Mouse (Mus musculus) bone marrow macrophage, adult 2 months (primary cell): ENCODE measurements around the gene Phyhipl. TPM values are rescaled to one million over a fixed set of nuclear protein-coding genes. Genes with fewer than 3 reads are reported as not detected.

Experiments used
- H3K27ac ChIP-seq: 2 replicates; pipeline ENCODE4 v1.5.1; 2012; ENCODE audit warnings: low read depth, low read length; ENCODE audit not compliant: insufficient read depth
- H3K4me1 ChIP-seq: 2 replicates; pipeline ENCODE4 v1.6.1; 2012; ENCODE audit warnings: low read length; ENCODE audit not compliant: control insufficient read depth, insufficient read depth
- H3K4me3 ChIP-seq: 2 replicates; pipeline ENCODE4 v1.5.1; 2012; ENCODE audit warnings: mild to moderate bottlenecking, low read length, moderate library complexity; ENCODE audit not compliant: insufficient read depth
- CTCF ChIP-seq: IDR thresholded peaks from 2 replicates; pipeline ENCODE4 v1.5.1; 2012; ENCODE audit warnings: low read depth, mild to moderate bottlenecking, low read length, moderate library complexity
- POLR2A ChIP-seq: IDR thresholded peaks from 2 replicates; pipeline ENCODE4 v1.6.1; 2012; ENCODE audit warnings: mild to moderate bottlenecking, low read depth, low read length, borderline replicate concordance
- polyA plus RNA-seq: library from polyadenylated mRNA; stranded (reverse); fragments of >200 nt; gene quantifications from 2 replicates; pipeline ENCODE4 v1.2.4, GENCODE M21; 2012; ENCODE audit not compliant: missing spikeins, insufficient read depth, insufficient read length

Gene Phyhipl
- polyA plus RNA-seq, 1 experiment = not detected

DNA sequence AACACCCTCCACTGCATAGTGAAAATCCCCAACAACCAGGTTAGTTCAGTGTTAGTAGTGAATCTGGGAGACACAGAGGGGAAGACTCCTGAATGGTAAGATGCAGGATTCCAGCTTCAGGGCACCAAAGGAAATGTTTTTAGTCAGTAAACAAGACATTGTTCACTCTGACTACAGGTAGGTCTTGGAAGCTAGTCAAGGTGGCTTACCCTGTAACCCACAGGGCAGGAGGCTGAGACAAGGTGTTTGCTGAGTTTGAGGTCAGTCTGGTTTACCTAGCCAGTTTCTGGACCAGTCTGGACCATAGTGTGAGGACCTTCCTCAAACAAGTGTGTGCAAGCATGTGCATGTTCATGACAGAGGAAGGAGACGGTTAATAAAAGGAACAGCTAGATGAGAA is 22.2 kb upstream of the Phyhipl start:
- TF ChIP-seq POLR2A = no peak
- TF ChIP-seq CTCF = no peak
- Histone ChIP-seq H3K4me3 (no peak overlapping the region), H3K27ac (no peak overlapping the region), H3K4me1 (no peaks in the 10 kb centered on the region)

DNA sequence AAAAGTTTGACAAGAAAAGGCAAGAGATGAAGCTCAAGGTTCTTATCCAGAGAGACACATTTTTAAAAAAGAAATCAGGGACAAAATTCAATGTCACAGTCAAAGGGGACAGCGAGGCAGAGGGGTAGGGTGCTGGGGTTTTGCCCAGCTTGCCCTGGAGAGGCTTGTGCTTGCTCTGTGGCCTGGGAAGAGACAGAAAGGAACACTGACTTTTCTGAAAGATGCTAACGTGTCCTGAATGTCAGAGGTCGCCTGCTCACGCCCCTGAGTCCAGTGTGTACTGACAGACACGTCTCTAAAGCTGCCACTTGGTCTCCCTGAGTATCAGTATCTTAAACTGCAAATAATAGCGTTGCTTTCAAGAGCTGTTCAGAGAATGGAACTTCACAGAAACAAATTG is 507 bp upstream of the Phyhipl start:
- no peak for TF ChIP-seq CTCF
- no peak for TF ChIP-seq POLR2A
- Histone ChIP-seq H3K27ac (no peak overlapping the region), H3K4me1 (no peaks in the 10 kb centered on the region), H3K4me3 (no peak overlapping the region)

DNA sequence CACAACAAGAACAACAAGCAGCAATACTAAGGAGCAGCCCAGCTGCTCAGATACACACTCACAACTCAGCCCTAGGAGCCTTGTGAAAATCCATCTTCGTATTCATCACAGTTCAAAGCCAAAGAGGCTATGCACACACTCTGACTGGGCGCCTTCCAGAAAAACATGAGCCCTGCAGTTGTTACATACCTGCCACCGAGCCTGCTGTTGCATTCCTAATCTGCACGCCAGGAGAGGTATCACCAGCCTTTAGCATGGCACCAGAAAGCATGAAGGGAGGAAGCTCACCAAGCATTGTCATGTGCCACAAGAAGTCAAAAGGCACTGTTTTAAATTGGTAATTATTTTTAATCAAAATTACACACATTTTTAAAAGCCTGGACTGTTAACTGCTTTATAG is 1.1 kb downstream of the Phyhipl start:
- H3K27ac ChIP-seq = no peak overlapping the region

GRCm38 (mm10) chr10:70654139-70654538 is 1.6 kb downstream of the Phyhipl start:
- H3K27ac ChIP-seq = no peak overlapping the region
- H3K4me1 ChIP-seq = no peaks in the 10 kb centered on the region
- no peak for TF ChIP-seq CTCF
- H3K4me3 ChIP-seq = no peak overlapping the region

More for the DNA sequence above, 1.1 kb downstream of the Phyhipl start:
- TF ChIP-seq POLR2A (no peak), CTCF (no peak)
- Histone ChIP-seq H3K4me1 (no peaks in the 10 kb centered on the region), H3K4me3 (no peak overlapping the region)

GRCm38 (mm10) chr10:70651769-70652648 is 3.8 kb downstream of the Phyhipl start:
- H3K4me1 ChIP-seq = no peaks in the 10 kb centered on the region
- H3K4me3 ChIP-seq = no peak overlapping the region
- TF ChIP-seq POLR2A = no peak
- TF ChIP-seq CTCF = no peak
- H3K27ac ChIP-seq = no peak overlapping the region

GRCm38 (mm10) chr10:70648831-70649230 is 6.9 kb downstream of the Phyhipl start:
- TF ChIP-seq CTCF = no peak
- no peak for TF ChIP-seq POLR2A
- no peak overlapping the region for H3K4me3 ChIP-seq
- H3K27ac ChIP-seq = no peak overlapping the region
- H3K4me1 ChIP-seq = no peaks in the 10 kb centered on the region

DNA sequence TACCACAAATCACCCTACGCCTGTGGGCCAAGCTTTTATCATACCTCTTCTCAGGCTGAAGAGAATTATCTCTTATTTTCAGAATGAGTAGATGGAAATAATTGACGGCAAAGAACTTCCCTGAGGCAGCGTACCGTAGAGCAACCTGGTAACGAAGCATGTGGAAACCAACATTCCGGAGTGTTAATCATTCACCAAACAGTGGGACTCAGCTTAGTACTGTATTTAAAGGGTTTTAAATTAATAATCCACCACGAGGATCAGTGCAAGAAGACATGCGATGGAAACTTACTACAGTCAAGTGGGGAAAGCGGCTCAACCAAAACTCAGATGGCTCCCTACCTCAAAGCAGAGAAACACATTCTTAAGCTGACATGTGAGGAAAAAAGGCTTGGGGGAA is 12.6 kb downstream of the Phyhipl start:
- no peak overlapping the region for H3K4me3 ChIP-seq
- H3K27ac ChIP-seq = no peak overlapping the region
- no peaks in the 10 kb centered on the region for H3K4me1 ChIP-seq
- no peak for TF ChIP-seq CTCF
- TF ChIP-seq POLR2A = no peak

DNA sequence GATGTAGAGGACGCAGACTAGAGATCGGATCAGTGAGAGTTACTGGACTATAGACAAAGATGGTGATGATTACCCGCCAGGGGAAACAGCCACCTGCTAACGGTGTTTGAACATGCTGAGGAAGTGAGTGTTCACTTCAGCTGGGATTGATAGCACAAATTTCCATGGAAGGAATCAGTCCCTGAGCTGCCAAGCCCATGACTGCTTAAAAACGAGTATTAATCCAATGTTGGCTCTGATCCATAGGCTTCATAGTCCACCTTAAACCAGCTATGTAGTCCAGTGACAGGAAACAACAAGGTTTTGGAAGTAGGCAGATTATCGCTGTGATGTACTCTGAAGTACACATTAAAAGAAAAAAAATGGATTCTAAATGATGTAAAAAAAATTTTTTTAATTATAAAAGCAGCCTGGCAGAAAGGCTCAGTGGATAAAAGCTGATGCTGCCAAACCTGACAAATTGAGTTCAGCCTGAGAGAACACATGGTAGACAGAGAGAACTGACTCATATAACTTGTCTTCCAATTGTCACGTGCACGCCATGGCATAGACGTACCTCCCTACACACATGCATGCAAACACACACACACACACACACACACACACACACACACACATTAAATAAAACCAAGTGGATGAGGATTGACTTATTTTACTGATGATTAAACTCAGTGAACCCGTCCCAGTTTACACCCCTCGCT is 14.7 kb downstream of the Phyhipl start:
- H3K27ac ChIP-seq = no peak overlapping the region
- no peaks in the 10 kb centered on the region for H3K4me1 ChIP-seq
- H3K4me3 ChIP-seq = no peak overlapping the region
- TF ChIP-seq CTCF (no peak), POLR2A (no peak)

GRCm38 (mm10) chr10:70640075-70640737 is 15.6 kb downstream of the Phyhipl start:
- no peak overlapping the region for H3K4me3 ChIP-seq
- H3K27ac ChIP-seq = no peak overlapping the region
- H3K4me1 ChIP-seq = no peaks in the 10 kb centered on the region
- TF ChIP-seq CTCF = no peak

DNA sequence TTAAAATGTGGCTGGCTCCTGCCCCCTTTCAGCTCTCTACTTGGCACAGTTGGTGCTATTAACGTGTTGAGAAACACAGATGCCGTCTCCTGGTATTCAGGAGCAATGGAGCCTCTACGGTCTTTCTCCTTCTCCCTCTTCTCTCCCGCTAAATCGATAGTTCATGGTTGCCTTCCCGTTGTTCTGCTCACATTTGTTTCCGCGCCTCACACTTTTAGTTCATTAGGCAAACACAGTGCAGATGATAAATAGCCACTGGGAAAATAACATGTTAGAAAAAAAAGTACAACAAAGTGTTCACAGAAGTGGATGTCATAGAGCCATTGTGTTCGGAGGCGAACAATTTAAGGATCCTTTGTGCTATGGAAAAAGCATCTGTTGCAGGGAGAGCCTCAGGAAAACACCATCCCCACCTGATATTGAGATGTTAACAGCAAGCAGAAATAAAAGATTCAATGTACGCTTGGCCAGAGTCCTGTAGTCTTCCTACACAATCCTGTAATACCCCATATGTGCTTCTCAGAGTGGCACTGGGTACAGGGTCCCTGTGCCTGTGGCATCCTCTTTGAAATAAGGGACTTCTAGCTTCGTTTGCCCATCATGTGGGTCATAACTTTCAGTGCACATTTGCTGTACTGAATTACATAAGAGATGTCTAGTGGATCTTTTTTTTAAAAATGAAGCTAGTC is 18.0 kb downstream of the Phyhipl start:
- Histone ChIP-seq H3K4me3 (no peak overlapping the region), H3K27ac (no peak overlapping the region), H3K4me1 (no peaks in the 10 kb centered on the region)
- no peak for TF ChIP-seq CTCF
- no peak for TF ChIP-seq POLR2A
